Mouse (Mus musculus) neural tube, embryonic 12.5 days (tissue): ENCODE data around the gene Selenow. TPM values are rescaled to one million over a fixed set of nuclear protein-coding genes. Genes with fewer than 3 reads are reported as not detected.

Experiments
- ATAC-seq: fragments of 200-750 bp; cut with Nextera tagmentation; 2 replicates; pipeline ENCODE4 v1.8.0; 2017; ENCODE audit warnings: low read depth, mild to moderate bottlenecking, moderate TSS enrichment, moderate library complexity; ENCODE audit not compliant: low FRiP score
- H3K27ac ChIP-seq: fragments of 300-500 bp; sonication (generic); 2 replicates; pipeline ENCODE4 v1.5.1; 2016
- H3K27me3 ChIP-seq: fragments of 300-500 bp; sonication (generic); replicated peaks from 2 replicates; pipeline ENCODE4 v1.6.1; 2016; ENCODE audit warnings: mild to moderate bottlenecking
- H3K36me3 ChIP-seq: fragments of 300-500 bp; sonication (generic); 2 replicates; pipeline ENCODE4 v1.6.1; 2016; ENCODE audit warnings: mild to moderate bottlenecking
- H3K4me1 ChIP-seq: fragments of 300-500 bp; sonication (generic); 2 replicates; pipeline ENCODE4 v1.6.1; 2016
- H3K4me2 ChIP-seq: fragments of 300-500 bp; sonication (generic); replicated peaks from 2 replicates; pipeline ENCODE4 v1.6.1; 2016; ENCODE audit warnings: mild to moderate bottlenecking
- H3K4me3 ChIP-seq: fragments of 300-500 bp; sonication (generic); 2 replicates; pipeline ENCODE4 v1.5.1; 2016
- H3K9ac ChIP-seq: fragments of 300-500 bp; sonication (generic); 2 replicates; pipeline ENCODE4 v1.6.1; 2016; ENCODE audit warnings: mild to moderate bottlenecking
- H3K9me3 ChIP-seq: fragments of 300-500 bp; sonication (generic); 2 replicates; pipeline ENCODE4 v1.6.1; 2016; ENCODE audit warnings: mild to moderate bottlenecking
- WGBS: fragments of 180-500 bp; shearing (Covaris S2); methylation state at CpG from one replicate; pipeline ENCODE4 v1.1.7; 2016; 5-methylcytosine and 5-hydroxymethylcytosine counted together
- polyA plus RNA-seq: library from polyadenylated mRNA; unstranded; fragments of >200 nt; fragmentation: Nextera tagmentation; extraction: Ambion mirVana; gene quantifications from 2 replicates; pipeline ENCODE4 v1.2.1, GENCODE M21; 2016

The Selenow gene
- polyA plus RNA-seq, 1 experiment from 2014 or later = 1,130 TPM

GRCm38 (mm10) chr7:15944311-15944710 lies 22.1 kb upstream of the Selenow start:
- Histone ChIP-seq H3K9ac (no peak overlapping the region), H3K9me3 (no peaks in the 10 kb centered on the region), H3K27ac (no peak overlapping the region), H3K4me1 (peaks cover 16% of the 10 kb centered on the region), H3K36me3 (peaks cover 52% of the 10 kb centered on the region), H3K27me3 (no peaks in the 10 kb centered on the region), H3K4me2 (peak overlapping the region; percentile 84), H3K4me3 (no peak overlapping the region)
- ATAC-seq = no peak
- WGBS = 97% methylated on average over 1 of the region's 1 CpGs

GRCm38 (mm10) chr7:15938621-15939020 lies 16.4 kb upstream of the Selenow start:
- Histone ChIP-seq H3K36me3 (peaks cover 87% of the 10 kb centered on the region), H3K4me1 (no peaks in the 10 kb centered on the region), H3K4me2 (no peak overlapping the region), H3K27ac (no peak overlapping the region), H3K27me3 (no peaks in the 10 kb centered on the region), H3K4me3 (no peak overlapping the region), H3K9ac (no peak overlapping the region), H3K9me3 (no peaks in the 10 kb centered on the region)
- ATAC-seq = no peak
- 93% methylated on average over 3 of the region's 3 CpGs for WGBS

DNA sequence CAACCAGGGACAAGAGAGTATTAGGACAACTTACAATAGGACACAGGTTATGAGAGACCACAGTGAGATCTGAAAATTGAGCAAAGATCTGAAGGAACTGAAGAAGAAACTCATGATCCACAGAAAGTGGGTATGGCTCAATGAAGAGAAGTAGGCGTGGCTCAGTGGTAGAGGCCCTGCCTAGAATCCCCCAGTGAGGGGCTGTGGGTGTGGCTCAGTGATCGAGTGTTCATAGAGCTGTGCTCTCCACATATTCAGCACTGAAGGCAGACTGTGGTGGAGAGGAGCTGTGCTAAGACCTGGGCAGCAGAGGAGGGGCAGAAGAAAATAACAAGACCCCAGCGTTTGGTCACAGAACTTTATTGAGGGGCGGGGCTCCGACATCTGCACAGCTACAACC lies 15.3 kb upstream of the Selenow start:
- H3K36me3 ChIP-seq = peaks cover 75% of the 10 kb centered on the region
- no peaks in the 10 kb centered on the region for H3K4me1 ChIP-seq
- H3K9ac ChIP-seq = no peak overlapping the region
- H3K27me3 ChIP-seq = no peaks in the 10 kb centered on the region
- 87% methylated on average over 5 of the region's 5 CpGs for WGBS
- no peak for ATAC-seq
- H3K4me2 ChIP-seq = no peak overlapping the region
- no peak overlapping the region for H3K4me3 ChIP-seq
- no peak overlapping the region for H3K27ac ChIP-seq
- H3K9me3 ChIP-seq = no peaks in the 10 kb centered on the region

GRCm38 (mm10) chr7:15933437-15934359 lies 11.5 kb upstream of the Selenow start:
- 55% methylated on average over 16 of the region's 16 CpGs for WGBS
- ATAC-seq = no peak
- H3K9me3 ChIP-seq = no peaks in the 10 kb centered on the region
- H3K27me3 ChIP-seq = no peaks in the 10 kb centered on the region
- peaks cover 37% of the 10 kb centered on the region for H3K36me3 ChIP-seq
- no peak overlapping the region for H3K9ac ChIP-seq
- H3K4me3 ChIP-seq = no peak overlapping the region
- no peaks in the 10 kb centered on the region for H3K4me1 ChIP-seq
- H3K4me2 ChIP-seq = no peak overlapping the region
- H3K27ac ChIP-seq = no peak overlapping the region

DNA sequence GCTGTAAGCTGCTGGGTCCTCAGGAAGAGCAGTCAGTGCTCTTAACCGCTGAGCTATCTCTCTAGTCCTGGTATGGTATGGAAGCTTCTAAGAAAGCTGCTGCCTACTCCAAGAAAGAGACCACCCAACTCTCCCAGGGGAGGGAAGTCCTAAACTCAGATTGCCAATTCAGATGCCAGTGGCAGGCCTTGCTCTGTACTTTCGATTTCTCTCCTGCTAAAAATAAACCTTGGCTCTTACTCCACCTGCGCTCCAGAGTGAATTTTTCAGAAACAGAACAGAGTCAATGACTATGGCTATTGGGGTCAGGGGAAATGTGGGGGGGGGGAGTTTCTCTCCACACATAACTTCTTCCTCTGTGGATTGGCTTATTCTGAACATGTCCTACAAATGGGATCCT lies 9.4 kb upstream of the Selenow start:
- Histone ChIP-seq H3K4me3 (no peak overlapping the region), H3K9me3 (no peaks in the 10 kb centered on the region), H3K9ac (no peak overlapping the region), H3K36me3 (peaks cover 17% of the 10 kb centered on the region), H3K4me1 (no peaks in the 10 kb centered on the region), H3K27me3 (no peaks in the 10 kb centered on the region), H3K27ac (no peak overlapping the region), H3K4me2 (no peak overlapping the region)
- WGBS = 86% methylated on average over 3 of the region's 3 CpGs
- ATAC-seq = no peak

DNA sequence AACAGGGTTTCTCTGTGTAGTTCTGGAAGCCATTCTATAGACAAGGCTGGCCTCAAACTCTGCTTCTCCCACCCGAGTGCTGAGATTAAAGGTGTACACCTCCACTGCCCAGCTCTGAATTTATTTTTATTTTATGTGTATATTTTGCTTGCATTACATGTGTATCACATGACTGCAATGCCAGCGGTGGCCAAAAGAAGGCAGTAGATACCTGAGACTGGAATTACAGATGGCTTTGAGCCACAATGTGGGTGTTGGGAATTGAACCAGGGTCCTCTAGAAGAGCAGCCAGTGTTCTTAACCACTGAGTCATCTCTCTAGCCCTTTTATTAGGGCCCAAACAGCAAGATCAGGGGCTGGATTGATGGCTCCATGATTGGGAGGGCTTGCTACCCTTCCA lies 8.3 kb upstream of the Selenow start:
- Histone ChIP-seq H3K9ac (no peak overlapping the region), H3K9me3 (no peaks in the 10 kb centered on the region), H3K4me1 (no peaks in the 10 kb centered on the region), H3K4me2 (no peak overlapping the region), H3K4me3 (no peak overlapping the region), H3K36me3 (peaks cover 6% of the 10 kb centered on the region; the same call in 1 of the 2 replicates), H3K27ac (no peak overlapping the region), H3K27me3 (no peaks in the 10 kb centered on the region)
- ATAC-seq = no peak
- 61% methylated on average over 2 of the region's 2 CpGs for WGBS

DNA sequence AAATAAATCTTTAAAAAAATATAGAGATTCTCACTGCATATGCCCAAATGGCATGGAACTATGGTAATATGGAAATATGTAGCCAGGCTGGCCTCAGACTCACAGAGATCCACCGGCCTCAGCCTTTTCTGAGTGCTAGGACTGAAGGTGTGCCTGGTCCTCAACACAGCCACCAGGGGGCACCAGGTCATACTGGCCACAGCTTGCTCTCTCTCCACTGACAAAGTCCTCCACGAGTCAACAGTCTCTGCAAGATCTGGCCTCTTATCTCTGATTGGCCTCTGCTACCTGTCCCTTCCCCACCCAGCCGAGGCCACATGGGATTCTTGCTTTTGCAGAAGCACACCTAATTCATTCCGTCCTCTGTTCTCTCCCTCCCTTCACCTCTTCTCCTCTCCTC lies 7.7 kb upstream of the Selenow start:
- ATAC-seq = no peak
- no peaks in the 10 kb centered on the region for H3K36me3 ChIP-seq
- whole genome bisulfite sequencing = 38% methylated on average over 4 of the region's 4 CpGs

DNA sequence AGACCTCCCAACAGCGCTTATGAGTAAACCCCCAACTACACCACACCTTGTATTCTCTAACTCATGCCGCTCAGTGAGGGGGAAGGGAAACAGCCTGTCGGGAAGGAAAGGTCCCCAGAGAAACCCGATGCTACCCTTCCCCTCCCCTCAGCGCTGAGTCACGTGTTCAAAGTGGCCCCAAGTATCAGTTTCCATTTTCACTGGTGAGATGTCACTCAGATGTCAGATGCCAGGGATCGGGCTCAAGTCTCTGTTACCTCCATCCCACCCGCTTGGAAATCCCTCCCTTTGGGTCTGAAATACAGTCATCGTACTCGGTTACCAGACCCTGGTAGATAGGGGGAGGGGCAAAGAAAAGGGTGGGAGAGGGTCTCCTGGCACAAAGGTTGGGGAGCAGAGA lies 406 bp downstream of the Selenow start:
- Histone ChIP-seq H3K4me2 (peak overlapping the region; percentile 75), H3K4me3 (peak overlapping the region; percentile 69), H3K4me1 (peaks cover 20% of the 10 kb centered on the region), H3K27me3 (no peaks in the 10 kb centered on the region), H3K36me3 (peaks cover 33% of the 10 kb centered on the region), H3K9me3 (no peaks in the 10 kb centered on the region), H3K27ac (no peak overlapping the region), H3K9ac (peak overlapping the region; percentile 75)
- ATAC-seq = peak; percentile 63
- 0% methylated on average over 10 of the region's 10 CpGs for WGBS

More for the DNA sequence above, 7.7 kb upstream of the Selenow start:
- no peak overlapping the region for H3K9ac ChIP-seq
- no peaks in the 10 kb centered on the region for H3K9me3 ChIP-seq
- no peak overlapping the region for H3K27ac ChIP-seq
- no peaks in the 10 kb centered on the region for H3K4me1 ChIP-seq
- no peaks in the 10 kb centered on the region for H3K27me3 ChIP-seq
- H3K4me3 ChIP-seq = no peak overlapping the region
- H3K4me2 ChIP-seq = no peak overlapping the region

GRCm38 (mm10) chr7:15920645-15921190 lies 1.5 kb downstream of the Selenow start:
- peak overlapping the region; percentile 69 for H3K4me3 ChIP-seq
- ATAC-seq = no peak
- peaks cover 20% of the 10 kb centered on the region for H3K4me1 ChIP-seq
- 87% methylated on average over 6 of the region's 6 CpGs for WGBS
- peak overlapping the region; percentile 75 for H3K4me2 ChIP-seq
- H3K27ac ChIP-seq = no peak overlapping the region
- peaks cover 35% of the 10 kb centered on the region for H3K36me3 ChIP-seq
- no peaks in the 10 kb centered on the region for H3K9me3 ChIP-seq
- no peaks in the 10 kb centered on the region for H3K27me3 ChIP-seq
- peak overlapping the region; percentile 75 for H3K9ac ChIP-seq

DNA sequence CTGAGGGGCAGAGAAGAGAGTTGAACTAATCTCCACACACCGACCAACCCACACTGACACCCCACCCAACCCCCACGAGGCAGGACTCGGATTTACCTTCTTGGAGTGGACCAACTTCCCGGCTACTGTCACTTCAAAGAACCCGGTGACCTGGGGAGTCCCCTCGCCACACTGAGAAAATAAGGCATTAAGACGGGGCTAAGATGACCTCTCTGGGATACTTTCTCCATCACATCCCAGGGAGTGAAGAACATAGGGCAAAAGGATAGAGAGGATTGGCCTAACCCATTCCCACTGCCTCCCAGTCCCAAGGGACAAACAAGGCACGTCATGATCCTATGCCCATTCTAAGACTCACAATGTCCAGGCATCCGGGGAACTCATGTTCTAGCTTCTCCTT lies 2.3 kb downstream of the Selenow start:
- no peak for ATAC-seq
- Histone ChIP-seq H3K36me3 (peaks cover 35% of the 10 kb centered on the region), H3K4me3 (no peak overlapping the region), H3K9me3 (no peaks in the 10 kb centered on the region), H3K4me2 (peak overlapping the region; percentile 75), H3K27me3 (no peaks in the 10 kb centered on the region), H3K4me1 (peaks cover 20% of the 10 kb centered on the region), H3K9ac (no peak overlapping the region), H3K27ac (no peak overlapping the region)
- WGBS = 93% methylated on average over 9 of the region's 9 CpGs

DNA sequence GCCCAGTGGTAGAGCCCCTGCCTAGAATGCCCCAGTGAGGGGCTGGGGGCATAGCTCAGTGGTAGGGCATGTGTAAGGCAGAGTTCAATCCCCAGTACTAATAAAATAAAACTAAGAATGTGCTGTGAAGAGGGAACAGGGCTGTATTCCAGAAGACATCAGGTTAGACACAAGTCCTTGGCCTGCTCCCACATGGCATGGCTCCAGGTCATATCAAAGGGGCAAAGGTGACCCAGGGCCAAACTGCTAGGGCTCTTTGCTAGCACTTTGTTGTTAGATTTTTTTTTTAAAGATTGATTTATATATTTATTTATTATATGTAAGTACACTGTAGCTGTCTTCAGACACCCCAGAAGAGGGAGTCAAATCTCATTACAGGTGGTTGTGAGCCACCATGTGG lies 3.8 kb downstream of the Selenow start:
- Histone ChIP-seq H3K27me3 (no peaks in the 10 kb centered on the region), H3K9me3 (no peaks in the 10 kb centered on the region), H3K4me3 (no peak overlapping the region), H3K4me1 (peaks cover 20% of the 10 kb centered on the region), H3K4me2 (no peak overlapping the region), H3K27ac (no peak overlapping the region), H3K9ac (no peak overlapping the region), H3K36me3 (peaks cover 35% of the 10 kb centered on the region)
- no peak for ATAC-seq

DNA sequence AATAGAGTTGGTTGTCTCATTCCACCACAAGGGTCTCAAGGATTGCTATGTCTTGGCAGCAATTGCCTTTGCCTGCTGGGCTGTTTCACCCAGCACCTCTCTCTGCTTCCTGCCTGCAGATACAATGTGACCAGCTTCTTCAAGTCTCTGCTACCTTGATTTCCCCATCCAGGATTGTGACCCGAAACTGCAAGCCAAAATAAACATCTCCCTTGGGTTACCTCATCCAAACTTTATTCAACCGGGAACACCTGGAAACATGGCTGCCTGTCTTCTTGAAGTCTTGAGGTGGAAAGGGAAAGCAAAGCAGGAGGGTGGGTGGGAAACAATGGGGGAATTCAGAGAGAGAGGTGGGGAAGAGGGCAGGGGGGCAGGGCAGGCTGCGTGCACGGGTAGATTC lies 5.2 kb downstream of the Selenow start:
- Histone ChIP-seq H3K4me3 (no peak overlapping the region), H3K4me2 (no peak overlapping the region), H3K9me3 (no peaks in the 10 kb centered on the region), H3K27me3 (no peaks in the 10 kb centered on the region), H3K27ac (no peak overlapping the region), H3K9ac (no peak overlapping the region), H3K4me1 (peaks cover 19% of the 10 kb centered on the region), H3K36me3 (peaks cover 35% of the 10 kb centered on the region)
- ATAC-seq = no peak
- WGBS = 80% methylated on average over 4 of the region's 4 CpGs
